Mouse (Mus musculus) adrenal gland, adult 8-10 months (tissue): ENCODE results near the gene Dusp28. TPM values are rescaled to one million over a fixed set of nuclear protein-coding genes. Genes with fewer than 3 reads are reported as not detected.

ENCODE experiments used
- DNase-seq: peaks from one replicate; pipeline ENCODE4 v3.0.0; 2022
- total RNA-seq, 4 experiments: library from RNA; stranded (reverse); gene quantifications; 2 replicates each; pipeline ENCODE4 v1.2.4; 2022

The Dusp28 gene
- total RNA-seq, result 10 to 100 TPM; 16.2 to 17.9 (median 16.3) TPM

GRCm38 (mm10) chr1:92906779-92907631 is at the start of gene Dusp28:
TSS of gene Dusp28 (plus strand) at chr1:92906981.
- DNase-seq, result peak; percentile 94

GRCm38 (mm10) chr1:92861503-92861902 is 45.3 kb upstream of the Dusp28 start:
- no peak for DNase-seq

- DNase-seq, result no peak
These were observed 43.5 kb upstream of the Dusp28 start for GRCm38 (mm10) chr1:92863268-92863667.

GRCm38 (mm10) chr1:92866170-92866569 is 40.6 kb upstream of the Dusp28 start:
- no peak for DNase-seq

GRCm38 (mm10) chr1:92869985-92870384 is 36.8 kb upstream of the Dusp28 start:
- no peak for DNase-seq

GRCm38 (mm10) chr1:92872666-92873065 is 34.1 kb upstream of the Dusp28 start:
- DNase-seq, result no peak

GRCm38 (mm10) chr1:92874011-92874410 is 32.8 kb upstream of the Dusp28 start:
- no peak for DNase-seq

GRCm38 (mm10) chr1:92875360-92876111 is 31.2 kb upstream of the Dusp28 start:
- DNase-seq, result no peak

- no peak for DNase-seq
These were observed 29.3 kb upstream of the Dusp28 start for GRCm38 (mm10) chr1:92877431-92877978.

GRCm38 (mm10) chr1:92878066-92878741 is 28.6 kb upstream of the Dusp28 start:
- DNase-seq, result no peak

GRCm38 (mm10) chr1:92879266-92879665 is 27.5 kb upstream of the Dusp28 start:
- DNase-seq, result no peak

- DNase-seq, result no peak
These were observed 26.7 kb upstream of the Dusp28 start for GRCm38 (mm10) chr1:92880101-92880500.

GRCm38 (mm10) chr1:92881982-92882381 is 24.8 kb upstream of the Dusp28 start:
- no peak for DNase-seq

GRCm38 (mm10) chr1:92888901-92889655 is 17.7 kb upstream of the Dusp28 start:
- DNase-seq, result no peak

- no peak for DNase-seq
These were observed 14.0 kb upstream of the Dusp28 start for GRCm38 (mm10) chr1:92892791-92893190.

GRCm38 (mm10) chr1:92893896-92894295 is 12.9 kb upstream of the Dusp28 start:
- no peak for DNase-seq

GRCm38 (mm10) chr1:92895089-92895488 is 11.7 kb upstream of the Dusp28 start:
- DNase-seq, result peak; percentile 72

GRCm38 (mm10) chr1:92902786-92903185 is 4.0 kb upstream of the Dusp28 start, which contains the start of gene Ankmy1:
TSS of gene Ankmy1 (minus strand) at chr1:92902906.
- DNase-seq, result peak; percentile 63

- peak; percentile 48 for DNase-seq
These were observed 3.2 kb upstream of the Dusp28 start for GRCm38 (mm10) chr1:92903627-92904026.

- no peak for DNase-seq
These were observed 974 bp upstream of the Dusp28 start for GRCm38 (mm10) chr1:92905703-92906310.

GRCm38 (mm10) chr1:92907632-92908360 is 1.0 kb downstream of the Dusp28 start:
- no peak for DNase-seq
